21 mouse cellular contexts compared by ENCODE assay signal in the genomic region with DNA sequence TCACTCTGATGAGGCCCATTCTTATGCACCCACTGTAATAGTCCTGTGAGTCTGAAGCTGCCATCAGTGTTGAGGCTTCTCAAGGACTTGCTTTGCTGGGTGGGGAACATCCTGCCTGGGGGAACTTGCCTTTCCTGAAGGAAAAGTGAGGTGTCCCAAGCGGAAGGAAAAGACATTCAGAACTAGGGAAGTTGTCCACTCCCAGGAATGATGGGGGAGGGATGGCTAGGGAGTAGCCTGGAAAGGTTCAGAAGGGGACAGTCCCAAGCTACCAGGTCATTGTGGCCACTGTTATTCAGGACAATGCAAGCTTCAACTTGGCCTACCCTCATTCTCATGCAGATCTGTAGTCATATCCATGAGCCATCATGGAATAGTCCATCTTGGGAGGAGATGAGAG.
DNase-seq lines count a peak whose midpoint lies in the region; ATAC-seq and TF ChIP-seq lines count a peak whose summit lies in the region.
"Had no signal": no experiment of that assay in that cellular context is flagged by ENCODE, and none has a peak within 500 bp of the region (broad histone marks: within the 10 kb centered on the region; RNA-seq: fewer than 3 reads in every experiment).

No protein-coding gene starts in this region.

- no peak overlapping the region for H3K4me3 ChIP-seq in heart, adult 2 months
- H3K4me3 ChIP-seq in heart, embryonic 12.5 days: no peak overlapping the region
- no peak overlapping the region for H3K4me3 ChIP-seq in heart, postnatal 0 days (ENCODE audit: low read depth, low read length)
- H3K4me3 ChIP-seq in lung, postnatal 0 days (ENCODE audit: low read depth, low read length): no peak overlapping the region
- H3K4me3 ChIP-seq: forebrain, embryonic 12.5 days; heart, embryonic 15.5 days; midbrain, embryonic 12.5 days; myocyte; stomach, embryonic 15.5 days had no signal

- peaks cover 8% of the 10 kb centered on the region for H3K4me1 ChIP-seq in heart, adult 2 months (ENCODE audit: control insufficient read depth, insufficient read depth, low read length)
- no peaks in the 10 kb centered on the region for H3K4me1 ChIP-seq in heart, embryonic 12.5 days (replicated peaks)
- no peaks in the 10 kb centered on the region for H3K4me1 ChIP-seq in heart, postnatal 0 days (ENCODE audit: control insufficient read depth, insufficient read depth)
- no peaks in the 10 kb centered on the region for H3K4me1 ChIP-seq in lung, postnatal 0 days (ENCODE audit: insufficient read depth, low read depth, low read length)
- H3K4me1 ChIP-seq: forebrain, embryonic 12.5 days; heart, embryonic 15.5 days; midbrain, embryonic 12.5 days; stomach, embryonic 15.5 days had no signal

- H3K79me2 ChIP-seq in heart, adult 2 months (replicated peaks; ENCODE audit: control insufficient read depth, insufficient read depth, low read length): no peaks in the 10 kb centered on the region

- TF ChIP-seq EP300 in heart, adult 2 months (IDR thresholded peaks at IDR 0.05; ENCODE audit: insufficient read depth, low read depth, low read length): peak; percentile 99
- no peak; the same call in none of the 2 replicates for TF ChIP-seq EP300 in heart, postnatal 0 days (IDR thresholded peaks at IDR 0.05; ENCODE audit: low read depth)
- TF ChIP-seq EP300 in lung, postnatal 0 days (IDR thresholded peaks at IDR 0.05): peak; percentile 90

- WGBS in heart, adult 2 months: 55% methylated on average over 1 of the region's 1 CpGs
- WGBS in heart, embryonic 12.5 days: 56% methylated on average over 1 of the region's 1 CpGs
- 83% methylated on average over 1 of the region's 1 CpGs for WGBS in heart, postnatal 0 days
- 52% methylated on average over 1 of the region's 1 CpGs for WGBS in lung, postnatal 0 days

- peak; percentile 34 to 61 for DNase-seq in adrenal gland, adult (ENCODE audit: inconsistent age in 2 of 2, low spot score in 1 of 2)
- DNase-seq in adrenal gland, postnatal 25 days: no peak
- DNase-seq in heart, adult 2 months: peak; percentile 28 to 59
- DNase-seq in heart, postnatal 0 days (ENCODE audit: low spot score): no peak
- DNase-seq in lung, postnatal 0 days (ENCODE audit: low spot score): peak; percentile 37
- no peak for DNase-seq in cerebellum, adult 11 months
- DNase-seq: cerebellum, adult 9-11 months; embryo, embryonic 11 days; left cerebral cortex, postnatal 4 days; retina, postnatal 1 day; spleen, adult 18-20 months had no signal

- H3K4me2 ChIP-seq in heart, embryonic 12.5 days: no peak overlapping the region
- no peak overlapping the region for H3K4me2 ChIP-seq in heart, postnatal 0 days (ENCODE audit: low read depth, low read length)
- no peak overlapping the region for H3K4me2 ChIP-seq in lung, postnatal 0 days (replicated peaks; ENCODE audit: low read depth, low read length)
- H3K4me2 ChIP-seq: forebrain, embryonic 12.5 days; heart, embryonic 15.5 days; hindbrain, embryonic 14.5 days; liver, embryonic 11.5 days; midbrain, embryonic 12.5 days; stomach, embryonic 15.5 days had no signal

- ATAC-seq in heart, embryonic 12.5 days (ENCODE audit: insufficient number of reproducible peaks, low FRiP score): no peak
- peak; percentile 27; the same call in 1 of the 2 replicates for ATAC-seq in heart, postnatal 0 days (ENCODE audit: insufficient read depth, low read depth)
- ATAC-seq in lung, postnatal 0 days: peak; percentile 58
- ATAC-seq in frontal cortex, adult (ENCODE audit: low TSS enrichment): no peak
- ATAC-seq: intestine, postnatal 0 days had no signal

- H3K27ac ChIP-seq in heart, adult 2 months: peak overlapping the region; percentile 81
- H3K27ac ChIP-seq in heart, embryonic 12.5 days (ENCODE audit: poor library complexity, severe bottlenecking): no peak overlapping the region
- H3K27ac ChIP-seq in heart, postnatal 0 days (ENCODE audit: low read depth): no peak overlapping the region
- H3K27ac ChIP-seq in lung, postnatal 0 days (ENCODE audit: low read length): no peak overlapping the region
- H3K27ac ChIP-seq: forebrain, embryonic 12.5 days; heart, embryonic 15.5 days; hindbrain, embryonic 14.5 days; midbrain, embryonic 12.5 days; stomach, embryonic 15.5 days had no signal

- no peaks in the 10 kb centered on the region for H3K9me3 ChIP-seq in heart, embryonic 12.5 days (replicated peaks)
- H3K9me3 ChIP-seq in heart, postnatal 0 days (replicated peaks; ENCODE audit: control insufficient read depth, low read length): no peaks in the 10 kb centered on the region
- no peaks in the 10 kb centered on the region for H3K9me3 ChIP-seq in lung, postnatal 0 days (ENCODE audit: low read length)
- H3K9me3 ChIP-seq: forebrain, embryonic 12.5 days; heart, embryonic 15.5 days; midbrain, embryonic 12.5 days; stomach, embryonic 15.5 days had no signal

- no peak overlapping the region for H3K9ac ChIP-seq in heart, adult 2 months (ENCODE audit: low read depth, low read length)
- no peak overlapping the region for H3K9ac ChIP-seq in heart, embryonic 12.5 days
- no peak overlapping the region for H3K9ac ChIP-seq in heart, postnatal 0 days (replicated peaks; ENCODE audit: low read depth, low read length)
- H3K9ac ChIP-seq in lung, postnatal 0 days (replicated peaks; ENCODE audit: low read depth): no peak overlapping the region
- H3K9ac ChIP-seq: forebrain, embryonic 12.5 days; heart, embryonic 15.5 days; hindbrain, embryonic 14.5 days; midbrain, embryonic 12.5 days; stomach, embryonic 15.5 days had no signal

- TF ChIP-seq POLR2A in heart, adult 2 months (IDR thresholded peaks at IDR 0.05; ENCODE audit: insufficient read depth, low read depth, low read length): peak; percentile 38; the same call in 1 of the 2 replicates

- intact Hi-C loops in heart, adult 2 months (cut with DNase I): loop anchor here (1.0 to 5.0 kb wide), 4 partner anchors 22 to 258 kb away; a partner anchor contains a TSS

- peaks cover 4% of the 10 kb centered on the region for H3K36me3 ChIP-seq in heart, adult 2 months (ENCODE audit: control insufficient read depth, insufficient read depth, low read length)
- H3K36me3 ChIP-seq in heart, embryonic 12.5 days: no peaks in the 10 kb centered on the region
- no peaks in the 10 kb centered on the region for H3K36me3 ChIP-seq in heart, postnatal 0 days (replicated peaks; ENCODE audit: control insufficient read depth, insufficient read depth, low read length)
- no peaks in the 10 kb centered on the region for H3K36me3 ChIP-seq in lung, postnatal 0 days (ENCODE audit: insufficient read depth, low read length)
- H3K36me3 ChIP-seq: forebrain, embryonic 12.5 days; heart, embryonic 15.5 days; midbrain, embryonic 12.5 days; stomach, embryonic 15.5 days had no signal

- H3K27me3 ChIP-seq in heart, adult 2 months (ENCODE audit: control insufficient read depth, insufficient read depth, low read length): no peaks in the 10 kb centered on the region
- no peaks in the 10 kb centered on the region for H3K27me3 ChIP-seq in heart, embryonic 12.5 days (replicated peaks)
- no peaks in the 10 kb centered on the region for H3K27me3 ChIP-seq in heart, postnatal 0 days (ENCODE audit: control insufficient read depth, insufficient read depth, low read length)
- H3K27me3 ChIP-seq in lung, postnatal 0 days (replicated peaks; ENCODE audit: insufficient read depth, low read length): no peaks in the 10 kb centered on the region
- H3K27me3 ChIP-seq: forebrain, embryonic 12.5 days; heart, embryonic 15.5 days; midbrain, embryonic 12.5 days; stomach, embryonic 15.5 days had no signal

- no peak for TF ChIP-seq CTCF in heart, adult 2 months (IDR thresholded peaks at IDR 0.05)
- no peak for TF ChIP-seq CTCF in heart, postnatal 0 days (IDR thresholded peaks at IDR 0.05; ENCODE audit: low read depth)
- TF ChIP-seq CTCF in lung, postnatal 0 days (IDR thresholded peaks at IDR 0.05): no peak

Comparison
In these comparisons a context has a peak if more than half of its experiments do, and no peak if none do; other contexts are left out.
1. DNase-seq: peak in adrenal gland, adult (2 of 2), heart, adult 2 months (2 of 2) and lung, postnatal 0 days (single experiment); none in adrenal gland, postnatal 25 days (single experiment), heart, postnatal 0 days (single experiment) and cerebellum, adult 11 months (single experiment).
2. ATAC-seq: peak in heart, postnatal 0 days (single experiment) and lung, postnatal 0 days (single experiment); none in heart, embryonic 12.5 days (single experiment) and frontal cortex, adult (single experiment).